Mouse (Mus musculus) midbrain, postnatal 0 days (tissue): Measurements from ENCODE around the gene Tekt3. TPM values are rescaled to one million over a fixed set of nuclear protein-coding genes. Genes with fewer than 3 reads are reported as not detected.
A peak's percentile ranks its signal among the peaks of the same experiment; 100 is the strongest.

ENCODE experiments used
- ATAC-seq: fragments of 200-750 bp; cut with Nextera tagmentation; 2 replicates; pipeline ENCODE4 v1.8.0; 2017; ENCODE audit warnings: moderate number of reproducible peaks, mild to moderate bottlenecking, moderate TSS enrichment, moderate library complexity; ENCODE audit not compliant: low FRiP score
- DNase-seq: peaks from one replicate; pipeline ENCODE4 v3.0.0-alpha.2; 2015; ENCODE audit warnings: low spot score
- H3K27ac ChIP-seq: fragments of 300-500 bp; sonication (generic); 2 replicates; pipeline ENCODE4 v1.5.1; 2014; ENCODE audit warnings: low read depth, mild to moderate bottlenecking, low read length, mixed read lengths
- H3K27me3 ChIP-seq: fragments of 300-500 bp; sonication (generic); 2 replicates; pipeline ENCODE4 v1.6.1; 2014; ENCODE audit warnings: low read length, control low read depth, mixed read lengths; ENCODE audit not compliant: insufficient read depth
- H3K36me3 ChIP-seq: fragments of 300-500 bp; sonication (generic); 2 replicates; pipeline ENCODE4 v1.6.1; 2014; ENCODE audit warnings: low read length, control low read depth, mixed read lengths; ENCODE audit not compliant: insufficient read depth
- H3K4me1 ChIP-seq: fragments of 300-500 bp; sonication (generic); 2 replicates; pipeline ENCODE4 v1.6.1; 2014; ENCODE audit warnings: mild to moderate bottlenecking, control low read depth, antibody characterized with exemption, low read length, mixed read lengths; ENCODE audit not compliant: insufficient read depth
- H3K4me2 ChIP-seq: fragments of 300-500 bp; sonication (generic); 2 replicates; pipeline ENCODE4 v1.6.1; 2014; ENCODE audit warnings: low read depth, mild to moderate bottlenecking, low read length, mixed read lengths; ENCODE audit not compliant: poor library complexity, severe bottlenecking
- H3K4me3 ChIP-seq: fragments of 300-500 bp; sonication (generic); 2 replicates; pipeline ENCODE4 v1.5.1; 2014; ENCODE audit warnings: low read depth, mild to moderate bottlenecking, low read length, moderate library complexity
- H3K9ac ChIP-seq: fragments of 300-500 bp; sonication (generic); replicated peaks from 2 replicates; pipeline ENCODE4 v1.6.1; 2014; ENCODE audit warnings: mild to moderate bottlenecking, low read length, moderate library complexity, mixed read lengths; ENCODE audit not compliant: poor library complexity, severe bottlenecking
- H3K9me3 ChIP-seq: fragments of 300-500 bp; sonication (generic); 2 replicates; pipeline ENCODE4 v1.6.1; 2016; ENCODE audit warnings: low read length, control low read depth
- CTCF ChIP-seq: IDR thresholded peaks from 2 replicates; pipeline ENCODE4 v1.5.1; 2016; ENCODE audit warnings: antibody characterized with exemption, mild to moderate bottlenecking
- WGBS: fragments of 180-500 bp; shearing (Covaris S2); extraction: QIAGEN DNeasy Blood & Tissue Kit; methylation state at CpG from one replicate; pipeline ENCODE4 v1.1.7; 2014; 5-methylcytosine and 5-hydroxymethylcytosine counted together
- polyA plus RNA-seq: library from polyadenylated mRNA; unstranded; fragments of >200 nt; fragmentation: Nextera tagmentation; extraction: Ambion mirVana; gene quantifications from 2 replicates; pipeline ENCODE4 v1.2.1, GENCODE M21; 2015
- total RNA-seq: library from RNA; depleted of rRNA; stranded (reverse); fragments of >200 nt; gene quantifications from 2 replicates; pipeline ENCODE4 v1.2.3, GENCODE M21; 2014

Tekt3 gene
- total and polyA plus RNA-seq, 2 experiments from 2014 or later: 0.20 TPM; not detected in 1

GRCm38 (mm10) chr11:63110329-63110728 lies 48.9 kb downstream of the Tekt3 start:
- Histone ChIP-seq H3K4me2 (no peak overlapping the region), H3K36me3 (no peaks in the 10 kb centered on the region), H3K27ac (no peak overlapping the region), H3K4me3 (no peak overlapping the region), H3K9me3 (no peaks in the 10 kb centered on the region), H3K27me3 (no peaks in the 10 kb centered on the region; the same call in 1 of the 2 replicates), H3K9ac (no peak overlapping the region), H3K4me1 (no peaks in the 10 kb centered on the region)
- 86% methylated on average over 3 of the region's 3 CpGs for WGBS
- TF ChIP-seq CTCF: no peak
- no peak for DNase-seq
- ATAC-seq: no peak

- WGBS: 74% methylated on average over 8 of the region's 8 CpGs
Observed at GRCm38 (mm10) chr11:63114807-63115641, 53.6 kb downstream of the Tekt3 start.

GRCm38 (mm10) chr11:63116652-63117051 lies 55.2 kb downstream of the Tekt3 start:
- H3K4me1 ChIP-seq: no peaks in the 10 kb centered on the region
- ATAC-seq: no peak
- H3K4me2 ChIP-seq: no peak overlapping the region
- H3K36me3 ChIP-seq: no peaks in the 10 kb centered on the region
- no peaks in the 10 kb centered on the region; the same call in 1 of the 2 replicates for H3K27me3 ChIP-seq
- no peak overlapping the region for H3K9ac ChIP-seq
- H3K4me3 ChIP-seq: no peak overlapping the region
- TF ChIP-seq CTCF: no peak
- no peaks in the 10 kb centered on the region for H3K9me3 ChIP-seq
- WGBS: 93% methylated on average over 5 of the region's 5 CpGs
- H3K27ac ChIP-seq: no peak overlapping the region
- no peak for DNase-seq

More at GRCm38 (mm10) chr11:63114807-63115641, 53.6 kb downstream of the Tekt3 start:
- Histone ChIP-seq H3K9ac (no peak overlapping the region), H3K27ac (no peak overlapping the region), H3K36me3 (no peaks in the 10 kb centered on the region), H3K4me2 (no peak overlapping the region), H3K4me1 (no peaks in the 10 kb centered on the region), H3K4me3 (no peak overlapping the region), H3K9me3 (no peaks in the 10 kb centered on the region), H3K27me3 (no peaks in the 10 kb centered on the region; the same call in 1 of the 2 replicates)
- ATAC-seq: no peak
- DNase-seq: peak; percentile 19
- no peak for TF ChIP-seq CTCF

- 88% methylated on average over 1 of the region's 1 CpGs for WGBS
- H3K27me3 ChIP-seq: no peaks in the 10 kb centered on the region
- H3K27ac ChIP-seq: no peak overlapping the region
- no peaks in the 10 kb centered on the region for H3K36me3 ChIP-seq
- H3K9me3 ChIP-seq: no peaks in the 10 kb centered on the region
- H3K4me3 ChIP-seq: no peak overlapping the region
- ATAC-seq (no peak), DNase-seq (no peak)
- H3K9ac ChIP-seq: no peak overlapping the region
- H3K4me2 ChIP-seq: no peak overlapping the region
- no peaks in the 10 kb centered on the region for H3K4me1 ChIP-seq
- TF ChIP-seq CTCF: no peak
Observed at GRCm38 (mm10) chr11:63117266-63117665, 55.8 kb downstream of the Tekt3 start.

- no peak for TF ChIP-seq CTCF
- H3K4me2 ChIP-seq: no peak overlapping the region
- H3K4me1 ChIP-seq: no peaks in the 10 kb centered on the region
- 90% methylated on average over 7 of the region's 7 CpGs for WGBS
- H3K27ac ChIP-seq: no peak overlapping the region
- no peak for ATAC-seq
- no peaks in the 10 kb centered on the region for H3K9me3 ChIP-seq
- H3K9ac ChIP-seq: no peak overlapping the region
- no peaks in the 10 kb centered on the region for H3K27me3 ChIP-seq
- DNase-seq: no peak
- H3K36me3 ChIP-seq: no peaks in the 10 kb centered on the region
- no peak overlapping the region for H3K4me3 ChIP-seq
Observed at GRCm38 (mm10) chr11:63119791-63120190, 58.3 kb downstream of the Tekt3 start.

- Histone ChIP-seq H3K9me3 (no peaks in the 10 kb centered on the region), H3K4me2 (no peak overlapping the region), H3K9ac (no peak overlapping the region), H3K36me3 (no peaks in the 10 kb centered on the region), H3K4me3 (no peak overlapping the region), H3K4me1 (no peaks in the 10 kb centered on the region), H3K27me3 (no peaks in the 10 kb centered on the region), H3K27ac (no peak overlapping the region)
- WGBS: 82% methylated on average over 2 of the region's 2 CpGs
- ATAC-seq (no peak), DNase-seq (no peak)
- TF ChIP-seq CTCF: no peak
Observed at GRCm38 (mm10) chr11:63122249-63122648, 60.8 kb downstream of the Tekt3 start.
